Mouse (Mus musculus): ENCODE measurements around the gene Sbp. TPM values are rescaled to one million over a fixed set of nuclear protein-coding genes. Genes with fewer than 3 reads are reported as not detected.
A peak's percentile ranks its signal among the peaks of the same experiment; 100 is the strongest.

The Sbp gene
- polyA plus RNA-seq, 2 experiments, result not detected

DNA sequence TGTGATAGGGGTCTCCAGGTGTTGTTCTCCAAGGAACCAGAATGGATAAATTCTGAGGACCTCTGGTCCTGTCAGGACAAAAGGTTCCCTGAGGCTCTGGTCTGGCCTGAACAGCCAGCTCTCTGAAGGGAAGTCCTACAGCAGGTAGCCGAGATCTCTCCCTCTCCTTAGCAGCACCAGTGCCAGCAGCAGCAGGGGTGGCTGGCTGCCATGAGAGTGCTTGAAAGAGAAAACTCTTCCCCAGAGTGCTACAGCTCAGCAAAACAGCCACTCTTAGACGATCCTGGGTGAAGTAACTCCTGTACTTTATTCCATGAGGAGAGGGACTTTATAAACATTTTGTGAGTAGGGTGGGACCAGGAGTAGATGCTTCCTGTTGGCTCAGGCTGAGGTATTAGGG, 48.3 kb downstream of the Sbp start:
- WGBS (ENCODE audit: insufficient replicate concordance), result 38% methylated on average over 2 of the region's 2 CpGs
- no peak for ATAC-seq (ENCODE audit: insufficient read depth)

DNA sequence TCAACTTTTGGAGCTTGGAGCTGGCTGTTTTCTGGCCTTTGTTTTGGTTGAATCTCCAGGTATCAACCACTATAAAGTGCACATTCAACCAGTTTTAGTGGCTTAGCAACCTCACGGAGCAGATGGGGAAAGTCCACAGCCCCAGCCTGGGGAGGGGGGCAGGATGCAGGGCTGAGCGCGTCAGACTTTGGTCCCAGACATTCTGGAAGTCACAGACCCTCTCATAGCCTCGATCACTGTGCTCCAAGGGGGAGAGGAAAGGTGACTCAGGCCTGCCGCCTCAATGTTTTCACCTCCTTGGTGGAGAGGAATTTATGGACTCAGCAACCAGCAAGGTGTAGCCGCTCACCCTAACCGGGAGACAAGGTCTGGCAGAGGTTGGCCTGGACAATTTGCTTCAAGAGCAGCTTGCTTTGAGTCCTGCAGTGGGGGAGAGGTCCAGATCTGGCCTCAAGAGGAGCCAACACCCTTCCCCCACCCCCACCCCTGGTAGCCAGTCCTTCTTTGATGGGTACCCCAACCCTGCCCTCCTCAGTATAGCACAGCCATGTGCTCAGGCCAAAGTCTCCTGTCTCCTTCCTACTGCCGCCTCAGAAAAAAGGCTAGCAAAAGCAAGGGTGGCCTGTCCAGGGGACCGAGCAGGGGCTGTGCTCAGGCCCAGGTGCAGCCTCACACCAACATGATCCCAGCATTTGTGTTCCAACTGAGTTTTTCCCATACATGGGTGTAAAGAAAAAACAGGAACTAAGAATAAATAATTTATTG, 51.5 kb downstream of the Sbp start:
- 0 out of 4 replicates have a peak, but pooled peaks cover 0 to 2% of the 10 kb centered on the region in 2 experiments for H3K4me1 ChIP-seq (replicated peaks; ENCODE audit: control insufficient read depth in 2 of 2, insufficient read depth in 2 of 2, low read length in 1 of 2)
- no peak for DNase-seq (ENCODE audit: low read depth in 3 of 3, low spot score in 3 of 3)
- no peak overlapping the region for H3K9ac ChIP-seq (replicated peaks)
- TF ChIP-seq CTCF (IDR thresholded peaks at IDR 0.05; ENCODE audit: low read depth) (no peak), EP300 (IDR thresholded peaks at IDR 0.05; ENCODE audit: low read depth) (no peak)
- 57% methylated on average over 9 of the region's 9 CpGs for WGBS (ENCODE audit: insufficient replicate concordance)
- no peak overlapping the region for H3K27ac ChIP-seq
- H3K4me3 ChIP-seq (ENCODE audit: insufficient read depth in 1 of 2, low read depth in 2 of 2, low read length in 2 of 2), result no peak overlapping the region
- ATAC-seq (ENCODE audit: insufficient read depth), result no peak
- H3K36me3 ChIP-seq (replicated peaks; ENCODE audit: control insufficient read depth, insufficient read depth, low read depth), result no peaks in the 10 kb centered on the region
- H3K27me3 ChIP-seq (ENCODE audit: control insufficient read depth, insufficient read depth, low read length), result no peaks in the 10 kb centered on the region
- no peaks in the 10 kb centered on the region for H3K9me3 ChIP-seq (ENCODE audit: control insufficient read depth, low read length)
- H3K4me2 ChIP-seq (ENCODE audit: low read depth), result peak overlapping the region; percentile 19; the same call in 1 of the 2 replicates

More for the DNA sequence above, 48.3 kb downstream of the Sbp start:
- Histone ChIP-seq H3K9ac (replicated peaks) (no peak overlapping the region), H3K4me1 (replicated peaks; ENCODE audit: control insufficient read depth in 2 of 2, insufficient read depth in 2 of 2, low read length in 1 of 2) (0 out of 4 replicates have a peak, but pooled peaks cover 0 to 2% of the 10 kb centered on the region in 2 experiments), H3K27ac (no peak overlapping the region), H3K4me3 (ENCODE audit: insufficient read depth in 1 of 2, low read depth in 2 of 2, low read length in 2 of 2) (no peak overlapping the region), H3K9me3 (ENCODE audit: control insufficient read depth, low read length) (no peaks in the 10 kb centered on the region), H3K27me3 (ENCODE audit: control insufficient read depth, insufficient read depth, low read length) (no peaks in the 10 kb centered on the region), H3K4me2 (ENCODE audit: low read depth) (no peak overlapping the region), H3K36me3 (replicated peaks; ENCODE audit: control insufficient read depth, insufficient read depth, low read depth) (no peaks in the 10 kb centered on the region)
- DNase-seq (ENCODE audit: low read depth in 3 of 3, low spot score in 3 of 3), result no peak
- TF ChIP-seq EP300 (IDR thresholded peaks at IDR 0.05; ENCODE audit: low read depth) (no peak), CTCF (IDR thresholded peaks at IDR 0.05; ENCODE audit: low read depth) (no peak)

DNA sequence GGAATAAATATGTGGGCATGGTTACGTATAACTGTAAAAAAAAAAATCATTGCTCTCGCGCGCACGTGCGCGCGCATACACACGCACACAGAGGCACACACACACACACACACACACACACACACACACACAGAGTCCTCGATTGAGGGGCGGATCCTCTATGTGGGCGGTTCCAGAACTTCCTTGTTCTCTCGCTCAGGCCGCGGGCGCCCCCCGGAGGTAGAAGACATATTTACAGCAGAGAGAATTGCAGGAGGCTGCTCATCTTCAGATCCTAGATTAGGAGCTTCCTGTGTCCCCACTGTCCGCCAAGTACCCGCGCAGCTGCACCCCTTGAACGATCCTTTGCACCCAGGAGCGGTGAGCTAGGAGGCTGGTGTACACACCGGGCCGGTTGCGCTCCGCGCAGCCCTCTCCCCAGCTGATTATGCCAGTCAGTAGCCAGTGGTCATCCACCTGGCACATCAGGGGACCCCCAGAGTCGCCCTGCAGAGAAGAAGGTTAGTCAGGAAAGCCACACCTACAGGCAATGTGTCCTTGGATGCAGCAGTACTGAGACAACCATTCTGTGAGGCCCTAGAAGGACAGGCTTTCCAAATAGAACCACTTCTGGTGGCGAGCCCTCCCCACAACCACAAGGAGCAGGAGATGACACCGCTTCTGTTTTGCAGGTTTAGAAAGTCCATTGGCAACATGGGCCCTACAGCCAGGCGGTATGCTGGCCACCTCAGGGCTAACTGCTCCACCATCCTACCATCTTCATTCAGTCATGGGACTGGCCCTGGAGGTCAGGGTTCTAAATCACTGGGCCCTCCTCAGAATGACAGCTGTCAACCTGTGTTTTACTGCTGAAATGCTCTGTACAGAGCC, 52.3 kb downstream of the Sbp start:
- H3K36me3 ChIP-seq (replicated peaks; ENCODE audit: control insufficient read depth, insufficient read depth, low read depth), result no peaks in the 10 kb centered on the region
- H3K4me3 ChIP-seq (ENCODE audit: insufficient read depth in 1 of 2, low read depth in 2 of 2, low read length in 2 of 2), result no peak overlapping the region
- H3K9me3 ChIP-seq (ENCODE audit: control insufficient read depth, low read length), result no peaks in the 10 kb centered on the region
- no peak overlapping the region for H3K4me2 ChIP-seq (ENCODE audit: low read depth)
- WGBS (ENCODE audit: insufficient replicate concordance), result 7% methylated on average over 31 of the region's 31 CpGs
- 0 out of 4 replicates have a peak, but pooled peaks cover 0 to 2% of the 10 kb centered on the region in 2 experiments for H3K4me1 ChIP-seq (replicated peaks; ENCODE audit: control insufficient read depth in 2 of 2, insufficient read depth in 2 of 2, low read length in 1 of 2)
- peak; percentile 68 for ATAC-seq (ENCODE audit: insufficient read depth)
- no peak overlapping the region for H3K27ac ChIP-seq
- peak; percentile 64 to 71 (median 67) for DNase-seq (ENCODE audit: low read depth in 3 of 3, low spot score in 3 of 3)
- no peak overlapping the region for H3K9ac ChIP-seq (replicated peaks)
- no peaks in the 10 kb centered on the region for H3K27me3 ChIP-seq (ENCODE audit: control insufficient read depth, insufficient read depth, low read length)
- TF ChIP-seq CTCF (IDR thresholded peaks at IDR 0.05; ENCODE audit: low read depth) (peak; percentile 76), EP300 (IDR thresholded peaks at IDR 0.05; ENCODE audit: low read depth) (no peak)

DNA sequence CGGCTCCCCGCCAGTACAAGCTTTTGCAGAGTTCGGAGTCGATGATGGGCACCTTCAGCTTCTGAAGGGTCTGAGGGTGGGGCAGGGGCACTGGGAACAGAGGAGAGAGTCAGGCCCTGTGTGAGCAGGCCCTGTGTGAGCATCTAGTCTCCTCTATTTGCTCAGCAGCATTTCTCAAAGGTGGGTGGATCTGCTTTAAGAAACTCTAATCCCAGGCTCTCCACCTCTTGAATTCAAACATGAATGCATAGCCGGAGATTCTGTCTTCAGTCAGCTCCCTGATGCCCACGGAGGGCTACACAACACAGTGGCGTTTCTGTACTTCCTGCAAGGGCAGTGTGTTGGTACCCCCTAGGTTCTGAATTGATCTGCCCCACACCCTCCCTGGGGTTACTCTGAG, 53.2 kb downstream of the Sbp start:
- TF ChIP-seq EP300 (IDR thresholded peaks at IDR 0.05; ENCODE audit: low read depth) (no peak), CTCF (IDR thresholded peaks at IDR 0.05; ENCODE audit: low read depth) (no peak)
- Histone ChIP-seq H3K4me3 (ENCODE audit: insufficient read depth in 1 of 2, low read depth in 2 of 2, low read length in 2 of 2) (no peak overlapping the region), H3K27me3 (ENCODE audit: control insufficient read depth, insufficient read depth, low read length) (no peaks in the 10 kb centered on the region), H3K9ac (replicated peaks) (no peak overlapping the region), H3K36me3 (replicated peaks; ENCODE audit: control insufficient read depth, insufficient read depth, low read depth) (no peaks in the 10 kb centered on the region), H3K27ac (no peak overlapping the region), H3K4me1 (replicated peaks; ENCODE audit: control insufficient read depth in 2 of 2, insufficient read depth in 2 of 2, low read length in 1 of 2) (0 out of 4 replicates have a peak, but pooled peaks cover 0 to 2% of the 10 kb centered on the region in 2 experiments), H3K9me3 (ENCODE audit: control insufficient read depth, low read length) (no peaks in the 10 kb centered on the region), H3K4me2 (ENCODE audit: low read depth) (no peak overlapping the region)
- ATAC-seq (ENCODE audit: insufficient read depth), result no peak
- DNase-seq (ENCODE audit: low read depth in 3 of 3, low spot score in 3 of 3), result no peak
- 55% methylated on average over 7 of the region's 7 CpGs for WGBS (ENCODE audit: insufficient replicate concordance)

Other genes starting within 250 kb of the Sbp start
- gene 1520401A03Rik, start 218.9 kb upstream of the Sbp start, polyA plus RNA-seq (2012; rRNA removed), result 0.04 and 0.09 TPM in 2 replicates
- not detected in 2 replicates for gene 1520401A03Rik, start 218.9 kb upstream of the Sbp start, polyA plus RNA-seq (2014; fragmentation: Nextera tagmentation; extraction: Ambion mirVana)
- 29.6 and 35.0 TPM in 2 replicates for gene Pkmyt1, start 215.3 kb upstream of the Sbp start, polyA plus RNA-seq (2012; rRNA removed)
- 21.2 and 24.5 TPM in 2 replicates for gene Pkmyt1, start 215.3 kb upstream of the Sbp start, polyA plus RNA-seq (2014; fragmentation: Nextera tagmentation; extraction: Ambion mirVana)
- 3.6 and 5.7 TPM in 2 replicates for gene Paqr4, start 200.8 kb upstream of the Sbp start, polyA plus RNA-seq (2012; rRNA removed)
- gene Paqr4, start 200.8 kb upstream of the Sbp start, polyA plus RNA-seq (2014; fragmentation: Nextera tagmentation; extraction: Ambion mirVana), result 6.4 and 7.2 TPM in 2 replicates
- 0.02 and 0.03 TPM in 2 replicates for gene Kremen2, start 195.8 kb upstream of the Sbp start, polyA plus RNA-seq (2012; rRNA removed)
- not detected in 2 replicates for gene Kremen2, start 195.8 kb upstream of the Sbp start, polyA plus RNA-seq (2014; fragmentation: Nextera tagmentation; extraction: Ambion mirVana)
- gene Flywch1, start 170.1 kb upstream of the Sbp start, polyA plus RNA-seq (2012; rRNA removed), result 4.0 and 4.3 TPM in 2 replicates
- 6.6 and 7.4 TPM in 2 replicates for gene Flywch1, start 170.1 kb upstream of the Sbp start, polyA plus RNA-seq (2014; fragmentation: Nextera tagmentation; extraction: Ambion mirVana)
- gene Flywch2, start 155.6 kb upstream of the Sbp start, polyA plus RNA-seq (2012; rRNA removed), result 0.57 and 0.79 TPM in 2 replicates
- 0.85 and 1.0 TPM in 2 replicates for gene Flywch2, start 155.6 kb upstream of the Sbp start, polyA plus RNA-seq (2014; fragmentation: Nextera tagmentation; extraction: Ambion mirVana)
- 136 and 152 TPM in 2 replicates for gene Srrm2, start 151.1 kb upstream of the Sbp start, polyA plus RNA-seq (2012; rRNA removed)
- gene Srrm2, start 151.1 kb upstream of the Sbp start, polyA plus RNA-seq (2014; fragmentation: Nextera tagmentation; extraction: Ambion mirVana), result 107 and 120 TPM in 2 replicates
- 277 and 284 TPM in 2 replicates for gene Elob, start 112.5 kb upstream of the Sbp start, polyA plus RNA-seq (2012; rRNA removed)
- 519 and 544 TPM in 2 replicates for gene Elob, start 112.5 kb upstream of the Sbp start, polyA plus RNA-seq (2014; fragmentation: Nextera tagmentation; extraction: Ambion mirVana)
- 0.04 TPM in 1 of 2 replicates, not detected in the other for gene Prss33, start 105.6 kb upstream of the Sbp start, polyA plus RNA-seq (2012; rRNA removed)
- gene Prss33, start 105.6 kb upstream of the Sbp start, polyA plus RNA-seq (2014; fragmentation: Nextera tagmentation; extraction: Ambion mirVana), result not detected in 2 replicates
- 0.06 TPM in 1 of 2 replicates, not detected in the other for gene Prss32, start 97.8 kb upstream of the Sbp start, polyA plus RNA-seq (2012; rRNA removed)
- not detected in 2 replicates for gene Prss32, start 97.8 kb upstream of the Sbp start, polyA plus RNA-seq (2014; fragmentation: Nextera tagmentation; extraction: Ambion mirVana)
- gene Prss41, start 97.5 kb upstream of the Sbp start, polyA plus RNA-seq (2012; rRNA removed), result 0.09 and 0.18 TPM in 2 replicates
- 0.06 TPM in 1 of 2 replicates, not detected in the other for gene Prss41, start 97.5 kb upstream of the Sbp start, polyA plus RNA-seq (2014; fragmentation: Nextera tagmentation; extraction: Ambion mirVana)
- not detected in 2 replicates for gene Prss21, start 73.6 kb upstream of the Sbp start, polyA plus RNA-seq (2012; rRNA removed)
- gene Prss21, start 73.6 kb upstream of the Sbp start, polyA plus RNA-seq (2014; fragmentation: Nextera tagmentation; extraction: Ambion mirVana), result not detected in 2 replicates
- gene Dcpp1, start 60.8 kb upstream of the Sbp start, polyA plus RNA-seq (2012; rRNA removed), result not detected in 2 replicates
- not detected in 2 replicates for gene Dcpp1, start 60.8 kb upstream of the Sbp start, polyA plus RNA-seq (2014; fragmentation: Nextera tagmentation; extraction: Ambion mirVana)
- gene Dcpp2, start 60.8 kb upstream of the Sbp start, polyA plus RNA-seq (2012; rRNA removed), result not detected in 2 replicates
- gene Dcpp2, start 60.8 kb upstream of the Sbp start, polyA plus RNA-seq (2014; fragmentation: Nextera tagmentation; extraction: Ambion mirVana), result not detected in 2 replicates
- not detected in 2 replicates for gene Dcpp3, start 24.2 kb upstream of the Sbp start, polyA plus RNA-seq (2012; rRNA removed)
- not detected in 2 replicates for gene Dcpp3, start 24.2 kb upstream of the Sbp start, polyA plus RNA-seq (2014; fragmentation: Nextera tagmentation; extraction: Ambion mirVana)
- gene Sbpl, start 13.6 kb downstream of the Sbp start, polyA plus RNA-seq (2012; rRNA removed), result not detected in 2 replicates
- not detected in 2 replicates for gene Sbpl, start 13.6 kb downstream of the Sbp start, polyA plus RNA-seq (2014; fragmentation: Nextera tagmentation; extraction: Ambion mirVana)
- 0.07 and 0.13 TPM in 2 replicates for gene Prss30, start 38.9 kb downstream of the Sbp start, polyA plus RNA-seq (2012; rRNA removed)
- gene Prss30, start 38.9 kb downstream of the Sbp start, polyA plus RNA-seq (2014; fragmentation: Nextera tagmentation; extraction: Ambion mirVana), result 0.06 TPM in 1 of 2 replicates, not detected in the other
- not detected in 2 replicates for gene Prss22, start 56.4 kb downstream of the Sbp start, polyA plus RNA-seq (2012; rRNA removed)
- gene Prss22, start 56.4 kb downstream of the Sbp start, polyA plus RNA-seq (2014; fragmentation: Nextera tagmentation; extraction: Ambion mirVana), result not detected in 2 replicates
- not detected in 2 replicates for gene Prss27, start 96.5 kb downstream of the Sbp start, polyA plus RNA-seq (2012; rRNA removed)
- not detected in 2 replicates for gene Prss27, start 96.5 kb downstream of the Sbp start, polyA plus RNA-seq (2014; fragmentation: Nextera tagmentation; extraction: Ambion mirVana)
- 9.3 and 10.0 TPM in 2 replicates for gene Kctd5, start 131.8 kb downstream of the Sbp start, polyA plus RNA-seq (2012; rRNA removed)
- 10.9 and 11.3 TPM in 2 replicates for gene Kctd5, start 131.8 kb downstream of the Sbp start, polyA plus RNA-seq (2014; fragmentation: Nextera tagmentation; extraction: Ambion mirVana)
- gene Pdpk1, start 209.3 kb downstream of the Sbp start, polyA plus RNA-seq (2012; rRNA removed), result 8.5 and 9.7 TPM in 2 replicates
- 24.5 and 25.5 TPM in 2 replicates for gene Pdpk1, start 209.3 kb downstream of the Sbp start, polyA plus RNA-seq (2014; fragmentation: Nextera tagmentation; extraction: Ambion mirVana)
- gene Amdhd2, start 222.1 kb downstream of the Sbp start, polyA plus RNA-seq (2012; rRNA removed), result 11.6 and 12.7 TPM in 2 replicates
- gene Amdhd2, start 222.1 kb downstream of the Sbp start, polyA plus RNA-seq (2014; fragmentation: Nextera tagmentation; extraction: Ambion mirVana), result 17.6 and 21.7 TPM in 2 replicates
- 236 and 271 TPM in 2 replicates for gene Atp6v0c, start 228.0 kb downstream of the Sbp start, polyA plus RNA-seq (2012; rRNA removed)
- gene Atp6v0c, start 228.0 kb downstream of the Sbp start, polyA plus RNA-seq (2014; fragmentation: Nextera tagmentation; extraction: Ambion mirVana), result 326 and 346 TPM in 2 replicates